Comparison of ENCODE assay signal across 26 mouse cellular contexts in the genomic region with DNA sequence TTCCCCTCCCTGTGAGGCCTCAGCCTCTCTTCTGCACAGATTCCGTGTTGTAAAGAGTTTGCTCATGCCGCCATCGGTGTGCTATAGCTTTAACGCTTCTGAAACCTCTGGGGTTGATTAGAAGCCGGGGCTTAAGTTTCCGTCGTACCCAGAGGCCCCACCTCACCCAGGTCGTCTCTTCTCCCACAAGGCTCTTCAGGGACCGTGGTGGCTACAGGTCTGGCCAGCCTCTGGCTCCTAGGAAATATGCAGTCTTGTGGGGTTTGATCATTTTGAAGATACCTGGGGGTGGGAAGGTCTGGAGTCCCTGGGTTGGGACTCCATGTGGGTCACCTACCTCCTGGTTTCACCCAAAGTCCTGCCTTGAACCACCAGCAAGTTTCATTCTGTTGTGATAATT. TPM values are rescaled to one million over a fixed set of nuclear protein-coding genes. Genes with fewer than 3 reads are reported as not detected.
A peak's percentile ranks its signal among the peaks of the same experiment; 100 is the strongest.
DNase-seq lines count a peak whose midpoint lies in the region; ATAC-seq and TF ChIP-seq lines count a peak whose summit lies in the region.
"Had no signal": no experiment of that assay in that cellular context is flagged by ENCODE, and none has a peak within 500 bp of the region (broad histone marks: within the 10 kb centered on the region; RNA-seq: fewer than 3 reads in every experiment).

No protein-coding gene starts in this region.

- H3K4me3 ChIP-seq in heart, embryonic 12.5 days: no peak overlapping the region
- H3K4me3 ChIP-seq in liver, embryonic 12.5 days: no peak overlapping the region
- H3K4me3 ChIP-seq in liver, embryonic 11.5 days (ENCODE audit: low read depth, low read length): no peak overlapping the region
- no peak overlapping the region for H3K4me3 ChIP-seq in lung, embryonic 15.5 days
- 0 out of 2 replicates have a peak overlapping the region, but pooled peaks have one; percentile 10 for H3K4me3 ChIP-seq in E14TG2a.4 (replicated peaks; ENCODE audit: low read length)
- H3K4me3 ChIP-seq: embryonic facial prominence, embryonic 15.5 days; gastrocnemius, adult 2 months; heart, embryonic 15.5 days; hindbrain, embryonic 12.5 days; hindbrain, embryonic 15.5 days had no signal

- no peak overlapping the region for H3K27ac ChIP-seq in heart, embryonic 12.5 days (ENCODE audit: poor library complexity, severe bottlenecking)
- H3K27ac ChIP-seq in liver, embryonic 12.5 days: 0 out of 2 replicates have a peak overlapping the region, but pooled peaks have one; percentile 43
- H3K27ac ChIP-seq in liver, embryonic 11.5 days (ENCODE audit: low read depth, low read length): no peak overlapping the region
- H3K27ac ChIP-seq in lung, embryonic 15.5 days: peak overlapping the region; percentile 65
- H3K27ac ChIP-seq: embryonic facial prominence, embryonic 15.5 days; gastrocnemius, adult 2 months; heart, embryonic 15.5 days; hindbrain, embryonic 12.5 days; hindbrain, embryonic 15.5 days had no signal

- H3K9me3 ChIP-seq in heart, embryonic 12.5 days (replicated peaks): no peaks in the 10 kb centered on the region
- H3K9me3 ChIP-seq in liver, embryonic 12.5 days (replicated peaks): no peaks in the 10 kb centered on the region
- no peaks in the 10 kb centered on the region for H3K9me3 ChIP-seq in liver, embryonic 11.5 days (ENCODE audit: control insufficient read depth, low read length)
- H3K9me3 ChIP-seq in lung, embryonic 15.5 days: no peaks in the 10 kb centered on the region
- H3K9me3 ChIP-seq in E14TG2a.4 (ENCODE audit: low read length): no peaks in the 10 kb centered on the region
- H3K9me3 ChIP-seq: embryonic facial prominence, embryonic 15.5 days; heart, embryonic 15.5 days; hindbrain, embryonic 12.5 days; hindbrain, embryonic 15.5 days had no signal

- H3K4me1 ChIP-seq in heart, embryonic 12.5 days (replicated peaks): peaks cover 46% of the 10 kb centered on the region
- H3K4me1 ChIP-seq in liver, embryonic 12.5 days: peaks cover 41% of the 10 kb centered on the region
- peaks cover 8% of the 10 kb centered on the region; the same call in 1 of the 2 replicates for H3K4me1 ChIP-seq in liver, embryonic 11.5 days (replicated peaks; ENCODE audit: control insufficient read depth, insufficient read depth, low read length)
- peaks cover 19% of the 10 kb centered on the region for H3K4me1 ChIP-seq in lung, embryonic 15.5 days
- peaks cover 77% of the 10 kb centered on the region for H3K4me1 ChIP-seq in E14TG2a.4 (replicated peaks; ENCODE audit: low read depth, low read length)
- H3K4me1 ChIP-seq: hindbrain, embryonic 12.5 days; hindbrain, embryonic 15.5 days had no signal

- TF ChIP-seq CTCF in E14TG2a.4 (conservative IDR thresholded peaks at IDR 0.05; ENCODE audit: low read length): no peak

- H3K27me3 ChIP-seq in heart, embryonic 12.5 days (replicated peaks): 0 out of 2 replicates have a peak, but pooled peaks cover 1% of the 10 kb centered on the region
- H3K27me3 ChIP-seq in liver, embryonic 12.5 days (replicated peaks): peaks cover 6% of the 10 kb centered on the region; the same call in 1 of the 2 replicates
- H3K27me3 ChIP-seq in liver, embryonic 11.5 days (replicated peaks; ENCODE audit: control insufficient read depth, insufficient read depth, low read length): no peaks in the 10 kb centered on the region
- H3K27me3 ChIP-seq in lung, embryonic 15.5 days: no peaks in the 10 kb centered on the region
- H3K27me3 ChIP-seq in E14TG2a.4 (ENCODE audit: insufficient read depth, low read length): no peaks in the 10 kb centered on the region
- H3K27me3 ChIP-seq: CH12.LX; embryonic facial prominence, embryonic 15.5 days; heart, embryonic 15.5 days; hindbrain, embryonic 12.5 days; hindbrain, embryonic 15.5 days had no signal

- DNase-seq in heart, adult 11 months: peak; percentile 84
- DNase-seq in liver, embryonic 11.5 days (ENCODE audit: low spot score): no peak
- no peak for DNase-seq in lung, postnatal 10 days
- DNase-seq: adrenal gland, adult 2 months; adrenal gland, postnatal 14 days; B cell, adult 2 months; cerebellum, adult 11 months; cerebellum, adult 2 months; cerebellum, postnatal 10 days; cerebellum, postnatal 36 days; embryo, embryonic 11 days; forebrain, postnatal 0 days; gastrocnemius, adult 2 months; gastrocnemius, postnatal 14 days; heart, adult 18-20 months; heart, postnatal 10 days had no signal

- ATAC-seq in heart, embryonic 12.5 days (ENCODE audit: insufficient number of reproducible peaks, low FRiP score): no peak
- no peak for ATAC-seq in liver, embryonic 12.5 days
- ATAC-seq in liver, embryonic 11.5 days (replicated peaks; ENCODE audit: low FRiP score): no peak
- ATAC-seq in lung, embryonic 15.5 days (ENCODE audit: borderline replicate concordance, extremely low read depth, low FRiP score, low TSS enrichment): no peak
- ATAC-seq: forebrain, embryonic 14.5 days; forebrain, postnatal 0 days had no signal

- no peak overlapping the region for H3K4me2 ChIP-seq in heart, embryonic 12.5 days
- no peak overlapping the region for H3K4me2 ChIP-seq in liver, embryonic 12.5 days
- H3K4me2 ChIP-seq in liver, embryonic 11.5 days: no peak overlapping the region
- no peak overlapping the region for H3K4me2 ChIP-seq in lung, embryonic 15.5 days
- H3K4me2 ChIP-seq: embryonic facial prominence, embryonic 15.5 days; heart, embryonic 15.5 days; hindbrain, embryonic 12.5 days; hindbrain, embryonic 15.5 days had no signal

- H3K9ac ChIP-seq in heart, embryonic 12.5 days: no peak overlapping the region
- no peak overlapping the region for H3K9ac ChIP-seq in liver, embryonic 12.5 days
- no peak overlapping the region for H3K9ac ChIP-seq in liver, embryonic 11.5 days (ENCODE audit: low read depth, low read length)
- H3K9ac ChIP-seq in lung, embryonic 15.5 days: no peak overlapping the region
- H3K9ac ChIP-seq: embryonic facial prominence, embryonic 15.5 days; forebrain, postnatal 0 days; heart, embryonic 15.5 days; hindbrain, embryonic 12.5 days; hindbrain, embryonic 15.5 days had no signal

- peaks cover 23% of the 10 kb centered on the region for H3K36me3 ChIP-seq in heart, embryonic 12.5 days
- H3K36me3 ChIP-seq in liver, embryonic 12.5 days: peaks cover 59% of the 10 kb centered on the region
- H3K36me3 ChIP-seq in liver, embryonic 11.5 days (ENCODE audit: control insufficient read depth, insufficient read depth, low read length): peaks cover 10% of the 10 kb centered on the region; the same call in 1 of the 2 replicates
- H3K36me3 ChIP-seq in lung, embryonic 15.5 days: peaks cover 9% of the 10 kb centered on the region; the same call in 1 of the 2 replicates
- peaks cover 41% of the 10 kb centered on the region for H3K36me3 ChIP-seq in E14TG2a.4 (ENCODE audit: insufficient read depth, low read length)
- H3K36me3 ChIP-seq: hindbrain, embryonic 15.5 days had no signal

- WGBS in heart, embryonic 12.5 days: 53% methylated on average over 9 of the region's 9 CpGs
- 68% methylated on average over 9 of the region's 9 CpGs for WGBS in liver, embryonic 12.5 days (ENCODE audit: insufficient replicate concordance)
- 69% methylated on average over 9 of the region's 9 CpGs for WGBS in liver, embryonic 11.5 days
- WGBS in lung, embryonic 15.5 days: 50% methylated on average over 9 of the region's 9 CpGs

RNA-seq across cellular contexts. Expression of a gene that starts 10.5 kb away (rescaled TPM):
- polyA plus RNA-seq in heart, embryonic 12.5 days (2016; fragmentation: Nextera tagmentation; extraction: Ambion mirVana): 2.9 and 3.4 TPM in 2 replicates
- 1.5 and 1.9 TPM in 2 replicates for polyA plus RNA-seq in liver, embryonic 12.5 days (2016; fragmentation: Nextera tagmentation; extraction: Ambion mirVana)
- 1.8 and 2.9 TPM in 2 replicates for polyA plus RNA-seq in liver, embryonic 11.5 days (2014; fragmentation: Nextera tagmentation; extraction: Ambion mirVana)
- 6.5 and 8.1 TPM in 2 replicates for polyA plus RNA-seq in lung, embryonic 15.5 days (2015; fragmentation: Nextera tagmentation; extraction: Ambion mirVana)

RNA-seq across cellular contexts. Expression of a gene that starts 23.4 kb away (rescaled TPM):
- 8.1 and 9.3 TPM in 2 replicates for polyA plus RNA-seq in heart, embryonic 12.5 days (2016; fragmentation: Nextera tagmentation; extraction: Ambion mirVana)
- 63.4 and 69.1 TPM in 2 replicates for polyA plus RNA-seq in liver, embryonic 12.5 days (2016; fragmentation: Nextera tagmentation; extraction: Ambion mirVana)
- 9.0 and 9.2 TPM in 2 replicates for polyA plus RNA-seq in liver, embryonic 11.5 days (2014; fragmentation: Nextera tagmentation; extraction: Ambion mirVana)
- polyA plus RNA-seq in lung, embryonic 15.5 days (2015; fragmentation: Nextera tagmentation; extraction: Ambion mirVana): 13.7 and 16.1 TPM in 2 replicates

RNA-seq across cellular contexts. Expression of a gene that starts 51.9 kb away (rescaled TPM):
- 56.9 and 57.6 TPM in 2 replicates for polyA plus RNA-seq in heart, embryonic 12.5 days (2016; fragmentation: Nextera tagmentation; extraction: Ambion mirVana)
- 9.8 and 11.1 TPM in 2 replicates for polyA plus RNA-seq in liver, embryonic 12.5 days (2016; fragmentation: Nextera tagmentation; extraction: Ambion mirVana)
- 16.4 and 17.3 TPM in 2 replicates for polyA plus RNA-seq in liver, embryonic 11.5 days (2014; fragmentation: Nextera tagmentation; extraction: Ambion mirVana)
- polyA plus RNA-seq in lung, embryonic 15.5 days (2015; fragmentation: Nextera tagmentation; extraction: Ambion mirVana): 16.9 and 17.2 TPM in 2 replicates

RNA-seq across cellular contexts. Expression of a gene that starts 52.3 kb away (rescaled TPM):
- polyA plus RNA-seq in heart, embryonic 12.5 days (2016; fragmentation: Nextera tagmentation; extraction: Ambion mirVana): 320 and 321 TPM in 2 replicates
- polyA plus RNA-seq in liver, embryonic 12.5 days (2016; fragmentation: Nextera tagmentation; extraction: Ambion mirVana): 80.9 and 88.1 TPM in 2 replicates
- 191 and 200 TPM in 2 replicates for polyA plus RNA-seq in liver, embryonic 11.5 days (2014; fragmentation: Nextera tagmentation; extraction: Ambion mirVana)
- polyA plus RNA-seq in lung, embryonic 15.5 days (2015; fragmentation: Nextera tagmentation; extraction: Ambion mirVana): 498 and 529 TPM in 2 replicates

Comparison
In these comparisons a context has a peak if more than half of its experiments do, and no peak if none do; other contexts are left out.
1. H3K27ac ChIP-seq: peak in liver, embryonic 12.5 days (single experiment) and lung, embryonic 15.5 days (single experiment); none in heart, embryonic 12.5 days (single experiment) and liver, embryonic 11.5 days (single experiment).